ENCODE assay signal across 9 mouse cellular contexts in genomic region chr15:89316146-89316545, GRCm38 (mm10). TPM values are rescaled to one million over a fixed set of nuclear protein-coding genes. Genes with fewer than 3 reads are reported as not detected.
A peak's percentile ranks its signal among the peaks of the same experiment; 100 is the strongest.
DNase-seq lines count a peak whose midpoint lies in the region; ATAC-seq lines count a peak whose summit lies in the region.
"Had no signal": no experiment of that assay in that cellular context is flagged by ENCODE, and none has a peak within 500 bp of the region (broad histone marks: within the 10 kb centered on the region; RNA-seq: fewer than 3 reads in every experiment).

No protein-coding gene starts in this region.

- H3K36me3 ChIP-seq in megakaryocyte, embryonic 14.5 days (replicated peaks; ENCODE audit: low read length): peaks cover 5% of the 10 kb centered on the region
- no peaks in the 10 kb centered on the region for H3K36me3 ChIP-seq in limb, embryonic 11.5 days (ENCODE audit: control insufficient read depth, insufficient read depth, low read length)

- no peaks in the 10 kb centered on the region for H3K27me3 ChIP-seq in megakaryocyte, embryonic 14.5 days (replicated peaks)
- no peaks in the 10 kb centered on the region for H3K27me3 ChIP-seq in limb, embryonic 11.5 days (ENCODE audit: control insufficient read depth, insufficient read depth, low read length)

- peaks cover 54% of the 10 kb centered on the region for H3K4me1 ChIP-seq in megakaryocyte, embryonic 14.5 days
- peaks cover 4% of the 10 kb centered on the region for H3K4me1 ChIP-seq in limb, embryonic 11.5 days (ENCODE audit: control insufficient read depth, insufficient read depth, low read length)

- no peak for ATAC-seq in cerebellum, adult (ENCODE audit: insufficient number of reproducible peaks, low FRiP score, low TSS enrichment)
- ATAC-seq in megakaryocyte, adult 5-6 weeks (ENCODE audit: poor library complexity, severe bottlenecking): no peak
- no peak for ATAC-seq in limb, embryonic 11.5 days (ENCODE audit: insufficient number of reproducible peaks, low FRiP score, low TSS enrichment, low read depth)

- peak overlapping the region; percentile 100 for H3K4me3 ChIP-seq in megakaryocyte, embryonic 14.5 days (replicated peaks)
- no peak overlapping the region for H3K4me3 ChIP-seq in limb, embryonic 11.5 days (ENCODE audit: low read depth, low read length)

- no peaks in the 10 kb centered on the region for H3K9me3 ChIP-seq in megakaryocyte, embryonic 14.5 days
- no peaks in the 10 kb centered on the region for H3K9me3 ChIP-seq in limb, embryonic 11.5 days (ENCODE audit: control insufficient read depth, low read length)

- DNase-seq in cerebellum, adult 11-12 months: peak; percentile 46
- peak; percentile 35 for DNase-seq in limb, embryonic 11.5 days (ENCODE audit: low spot score)
- peak; percentile 32 for DNase-seq in thymus, postnatal 0 days (ENCODE audit: low spot score)
- no peak for DNase-seq in natural killer cell, adult 2 months (ENCODE audit: low spot score in 2 of 2)
- DNase-seq in frontal cortex, adult 2 months (ENCODE audit: extremely low spot score in 1 of 2, low spot score in 1 of 2): no peak

- H3K4me2 ChIP-seq in limb, embryonic 11.5 days (ENCODE audit: low read depth, severe bottlenecking): no peak overlapping the region

- H3K9ac ChIP-seq in limb, embryonic 11.5 days (ENCODE audit: low read length): no peak overlapping the region

- WGBS in limb, embryonic 11.5 days: 68% methylated on average over 11 of the region's 11 CpGs

- H3K27ac ChIP-seq in limb, embryonic 11.5 days (replicated peaks; ENCODE audit: low read depth, low read length): no peak overlapping the region

RNA-seq across cellular contexts. Expression of gene Sbf1, which starts 1.0 kb away (rescaled TPM):
- polyA plus RNA-seq in megakaryocyte, embryonic 14.5 days (2012; ENCODE audit: insufficient read depth, low replicate concordance): 171 and 172 TPM in 2 replicates
- 109 and 120 TPM in 2 replicates for total RNA-seq in megakaryocyte, adult 5-6 weeks (2015)
- total RNA-seq in megakaryocyte, adult 5-6 weeks (2017): 40.6 and 53.5 TPM in 2 replicates
- polyA plus RNA-seq in limb, embryonic 11.5 days (2014; fragmentation: Nextera tagmentation; extraction: Ambion mirVana): 60.2 and 62.8 TPM in 2 replicates
- 50.2 and 68.3 TPM in 2 replicates for polyA plus RNA-seq in thymus, postnatal 0 days (2015; fragmentation: Nextera tagmentation; extraction: Ambion mirVana)
- polyA plus RNA-seq in frontal cortex, adult 2 months (2012; rRNA removed): 212 and 221 TPM in 2 replicates

RNA-seq across cellular contexts. Expression of gene Adm2, which starts 6.4 kb away (rescaled TPM):
- polyA plus RNA-seq in megakaryocyte, embryonic 14.5 days (2012; ENCODE audit: insufficient read depth, low replicate concordance): 4.0 TPM in 1 of 2 replicates, not detected in the other
- 0.16 TPM in 1 of 2 replicates, not detected in the other for total RNA-seq in megakaryocyte, adult 5-6 weeks (2015)
- not detected in 2 replicates for total RNA-seq in megakaryocyte, adult 5-6 weeks (2017)
- polyA plus RNA-seq in limb, embryonic 11.5 days (2014; fragmentation: Nextera tagmentation; extraction: Ambion mirVana): not detected in 2 replicates
- polyA plus RNA-seq in thymus, postnatal 0 days (2015; fragmentation: Nextera tagmentation; extraction: Ambion mirVana): 0.57 and 0.75 TPM in 2 replicates
- not detected in 2 replicates for polyA plus RNA-seq in frontal cortex, adult 2 months (2012; rRNA removed)
- total RNA-seq: neutrophil, adult 5-6 weeks had no signal

RNA-seq across cellular contexts. Expression of gene Miox, which starts 18.1 kb away (rescaled TPM):
- polyA plus RNA-seq in megakaryocyte, embryonic 14.5 days (2012; ENCODE audit: insufficient read depth, low replicate concordance): not detected in 2 replicates
- not detected in 2 replicates for total RNA-seq in megakaryocyte, adult 5-6 weeks (2015)
- 0.99 and 1.0 TPM in 2 replicates for total RNA-seq in megakaryocyte, adult 5-6 weeks (2017)
- polyA plus RNA-seq in limb, embryonic 11.5 days (2014; fragmentation: Nextera tagmentation; extraction: Ambion mirVana): not detected in 2 replicates
- polyA plus RNA-seq in thymus, postnatal 0 days (2015; fragmentation: Nextera tagmentation; extraction: Ambion mirVana): not detected in 2 replicates
- polyA plus RNA-seq in frontal cortex, adult 2 months (2012; rRNA removed): not detected in 2 replicates
- total RNA-seq: neutrophil, adult 5-6 weeks had no signal

RNA-seq across cellular contexts. Expression of gene Lmf2, which starts 39.3 kb away (rescaled TPM):
- 65.0 and 111 TPM in 2 replicates for polyA plus RNA-seq in megakaryocyte, embryonic 14.5 days (2012; ENCODE audit: insufficient read depth, low replicate concordance)
- total RNA-seq in megakaryocyte, adult 5-6 weeks (2015): 31.0 and 31.8 TPM in 2 replicates
- 28.7 and 31.6 TPM in 2 replicates for total RNA-seq in megakaryocyte, adult 5-6 weeks (2017)
- polyA plus RNA-seq in limb, embryonic 11.5 days (2014; fragmentation: Nextera tagmentation; extraction: Ambion mirVana): 31.6 and 32.1 TPM in 2 replicates
- polyA plus RNA-seq in thymus, postnatal 0 days (2015; fragmentation: Nextera tagmentation; extraction: Ambion mirVana): 40.5 and 42.9 TPM in 2 replicates
- polyA plus RNA-seq in frontal cortex, adult 2 months (2012; rRNA removed): 14.7 and 15.8 TPM in 2 replicates

RNA-seq across cellular contexts. Expression of gene Ncaph2, which starts 39.4 kb away (rescaled TPM):
- polyA plus RNA-seq in megakaryocyte, embryonic 14.5 days (2012; ENCODE audit: insufficient read depth, low replicate concordance): 21.9 and 44.6 TPM in 2 replicates
- 89.5 and 98.1 TPM in 2 replicates for total RNA-seq in megakaryocyte, adult 5-6 weeks (2015)
- total RNA-seq in megakaryocyte, adult 5-6 weeks (2017): 86.6 and 92.0 TPM in 2 replicates
- 176 and 180 TPM in 2 replicates for polyA plus RNA-seq in limb, embryonic 11.5 days (2014; fragmentation: Nextera tagmentation; extraction: Ambion mirVana)
- polyA plus RNA-seq in thymus, postnatal 0 days (2015; fragmentation: Nextera tagmentation; extraction: Ambion mirVana): 175 and 195 TPM in 2 replicates
- 101 and 112 TPM in 2 replicates for polyA plus RNA-seq in frontal cortex, adult 2 months (2012; rRNA removed)

Comparison
In these comparisons a context has a peak if more than half of its experiments do, and no peak if none do; other contexts are left out.
1. DNase-seq: peak in cerebellum, adult 11-12 months (single experiment), limb, embryonic 11.5 days (single experiment) and thymus, postnatal 0 days (single experiment); none in natural killer cell, adult 2 months (0 of 2) and frontal cortex, adult 2 months (0 of 2).